Mouse (Mus musculus): ENCODE data around the gene Uroc1. TPM values are rescaled to one million over a fixed set of nuclear protein-coding genes. Genes with fewer than 3 reads are reported as not detected.

Uroc1 gene
- polyA plus RNA-seq, 1 experiment, result not detected

GRCm38 (mm10) chr6:90411926-90412325 lies 78.8 kb downstream of the Uroc1 start:
- Histone ChIP-seq H3K9me3 (no peaks in the 10 kb centered on the region), H3K36me3 (replicated peaks; ENCODE audit: low read length) (no peaks in the 10 kb centered on the region), H3K4me3 (replicated peaks) (no peak overlapping the region), H3K4me1 (no peaks in the 10 kb centered on the region), H3K27me3 (replicated peaks) (peaks cover 53% of the 10 kb centered on the region)
- TF ChIP-seq GATA1 (IDR thresholded peaks at IDR 0.05; ENCODE audit: borderline replicate concordance, low read length) (no peak), FLI1 (IDR thresholded peaks at IDR 0.05; ENCODE audit: low read length) (no peak)

Other genes with a start within 250 kb of the Uroc1 start
- gene Vmn1r50, start 231.9 kb upstream of the Uroc1 start, polyA plus RNA-seq (2012; ENCODE audit: insufficient read depth, low replicate concordance), result not detected in 2 replicates
- 0.03 TPM in 1 of 2 replicates, not detected in the other for gene Vmn1r51, start 210.7 kb upstream of the Uroc1 start, polyA plus RNA-seq (2012; ENCODE audit: insufficient read depth, low replicate concordance)
- not detected in 2 replicates for gene Vmn1r52, start 158.5 kb upstream of the Uroc1 start, polyA plus RNA-seq (2012; ENCODE audit: insufficient read depth, low replicate concordance)
- not detected in 2 replicates for gene V1ra8, start 130.5 kb upstream of the Uroc1 start, polyA plus RNA-seq (2012; ENCODE audit: insufficient read depth, low replicate concordance)
- gene Vmn1r53, start 108.8 kb upstream of the Uroc1 start, polyA plus RNA-seq (2012; ENCODE audit: insufficient read depth, low replicate concordance), result not detected in 2 replicates
- gene Vmn1r54, start 87.0 kb upstream of the Uroc1 start, polyA plus RNA-seq (2012; ENCODE audit: insufficient read depth, low replicate concordance), result not detected in 2 replicates
- not detected in 2 replicates for gene BC048671, start 32.1 kb upstream of the Uroc1 start, polyA plus RNA-seq (2012; ENCODE audit: insufficient read depth, low replicate concordance)
- 0.13 TPM in 1 of 2 replicates, not detected in the other for gene Chst13, start 8.1 kb upstream of the Uroc1 start, polyA plus RNA-seq (2012; ENCODE audit: insufficient read depth, low replicate concordance)
- 7.1 and 22.5 TPM in 2 replicates for gene Zxdc, start 36.2 kb downstream of the Uroc1 start, polyA plus RNA-seq (2012; ENCODE audit: insufficient read depth, low replicate concordance)
- 0.20 TPM in 1 of 2 replicates, not detected in the other for gene Cfap100, start 95.5 kb downstream of the Uroc1 start, polyA plus RNA-seq (2012; ENCODE audit: insufficient read depth, low replicate concordance)
- 0.12 and 3.0 TPM in 2 replicates for gene Klf15, start 129.3 kb downstream of the Uroc1 start, polyA plus RNA-seq (2012; ENCODE audit: insufficient read depth, low replicate concordance)
- 7.3 and 7.4 TPM in 2 replicates for gene Aldh1l1, start 153.1 kb downstream of the Uroc1 start, polyA plus RNA-seq (2012; ENCODE audit: insufficient read depth, low replicate concordance)

All from megakaryocyte, embryonic 14.5 days (primary cell).